Mouse (Mus musculus) bone marrow macrophage, adult 2 months (primary cell): ENCODE data around the gene Man1a. TPM values are rescaled to one million over a fixed set of nuclear protein-coding genes. Genes with fewer than 3 reads are reported as not detected.
A peak's percentile ranks its signal among the peaks of the same experiment; 100 is the strongest.

Experiments used
- H3K27ac ChIP-seq: 2 replicates; pipeline ENCODE4 v1.5.1; 2012; ENCODE audit warnings: low read depth, low read length; ENCODE audit not compliant: insufficient read depth
- H3K4me1 ChIP-seq: 2 replicates; pipeline ENCODE4 v1.6.1; 2012; ENCODE audit warnings: low read length; ENCODE audit not compliant: control insufficient read depth, insufficient read depth
- H3K4me3 ChIP-seq: 2 replicates; pipeline ENCODE4 v1.5.1; 2012; ENCODE audit warnings: mild to moderate bottlenecking, low read length, moderate library complexity; ENCODE audit not compliant: insufficient read depth
- CTCF ChIP-seq: IDR thresholded peaks from 2 replicates; pipeline ENCODE4 v1.5.1; 2012; ENCODE audit warnings: low read depth, mild to moderate bottlenecking, low read length, moderate library complexity
- POLR2A ChIP-seq: IDR thresholded peaks from 2 replicates; pipeline ENCODE4 v1.6.1; 2012; ENCODE audit warnings: mild to moderate bottlenecking, low read depth, low read length, borderline replicate concordance
- polyA plus RNA-seq: library from polyadenylated mRNA; stranded (reverse); fragments of >200 nt; gene quantifications from 2 replicates; pipeline ENCODE4 v1.2.4, GENCODE M21; 2012; ENCODE audit not compliant: missing spikeins, insufficient read depth, insufficient read length

Gene Man1a
- polyA plus RNA-seq, 1 experiment: 127 TPM

GRCm38 (mm10) chr10:54040261-54041165, 35.9 kb downstream of the Man1a start:
- H3K4me1 ChIP-seq: peaks cover 21% of the 10 kb centered on the region
- H3K4me3 ChIP-seq: peak overlapping the region; percentile 39
- TF ChIP-seq POLR2A (no peak), CTCF (no peak)
- H3K27ac ChIP-seq: peak overlapping the region; percentile 80

GRCm38 (mm10) chr10:54039754-54040153, 36.7 kb downstream of the Man1a start:
- peaks cover 25% of the 10 kb centered on the region for H3K4me1 ChIP-seq
- H3K27ac ChIP-seq: peak overlapping the region; percentile 80
- no peak for TF ChIP-seq CTCF
- no peak for TF ChIP-seq POLR2A
- no peak overlapping the region for H3K4me3 ChIP-seq

- Histone ChIP-seq H3K27ac (no peak overlapping the region), H3K4me1 (peaks cover 26% of the 10 kb centered on the region), H3K4me3 (no peak overlapping the region)
- TF ChIP-seq CTCF (no peak), POLR2A (no peak)
Measured at GRCm38 (mm10) chr10:54038734-54039133, 37.7 kb downstream of the Man1a start.

DNA sequence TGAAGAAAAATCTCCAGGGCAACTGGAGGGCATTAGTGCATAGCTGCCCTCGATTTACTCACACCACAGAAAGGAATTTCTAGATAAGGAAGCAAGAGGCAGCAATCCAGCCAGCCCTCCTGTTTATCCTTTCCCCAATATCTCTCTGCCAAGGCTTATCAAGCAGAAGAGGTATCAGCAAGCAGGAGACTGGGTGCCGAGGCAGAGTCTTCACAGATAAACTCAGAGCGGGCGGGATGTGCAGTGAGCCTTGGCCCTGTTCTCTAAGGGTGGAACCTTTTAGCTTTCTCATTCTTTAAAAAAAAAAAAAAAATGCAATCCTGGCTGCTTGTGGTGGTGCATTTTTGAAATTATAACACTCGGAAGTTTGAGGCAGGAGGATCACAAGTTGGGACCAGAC, 38.2 kb downstream of the Man1a start:
- Histone ChIP-seq H3K4me1 (peaks cover 26% of the 10 kb centered on the region), H3K4me3 (no peak overlapping the region), H3K27ac (no peak overlapping the region)
- TF ChIP-seq CTCF (no peak), POLR2A (no peak)

DNA sequence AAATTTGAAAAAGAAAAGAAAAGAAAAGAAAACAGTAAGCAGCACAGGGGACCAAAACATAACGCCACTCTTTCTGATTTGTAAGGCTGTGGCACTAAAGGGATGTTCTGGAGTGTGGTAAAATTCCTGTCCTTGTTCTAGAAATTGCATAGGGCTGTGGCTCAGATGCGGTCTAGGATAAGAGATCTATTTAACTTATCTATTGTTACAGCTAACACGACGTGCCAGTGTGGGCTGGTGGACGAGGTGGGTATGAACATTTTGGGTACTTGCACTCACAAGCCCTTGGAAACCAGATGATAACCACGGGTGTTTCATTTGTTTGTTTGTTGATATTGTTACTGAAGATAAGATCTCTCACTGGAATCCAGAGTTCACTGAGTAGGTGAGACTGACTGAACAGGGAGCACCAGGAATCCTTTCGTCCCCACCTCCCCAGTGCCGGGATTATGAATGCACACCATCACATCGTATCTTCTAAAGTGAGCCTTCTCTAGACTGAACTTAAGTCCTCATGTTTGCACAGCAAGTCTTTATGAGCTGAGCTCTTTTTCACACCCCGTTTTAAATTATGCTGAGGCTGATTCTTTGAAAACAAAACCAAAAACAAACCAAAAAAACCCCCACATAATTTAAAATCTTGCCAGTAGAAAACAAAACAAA, 38.9 kb downstream of the Man1a start:
- H3K4me3 ChIP-seq: no peak overlapping the region
- no peak for TF ChIP-seq CTCF
- TF ChIP-seq POLR2A: no peak
- H3K27ac ChIP-seq: no peak overlapping the region
- H3K4me1 ChIP-seq: peaks cover 30% of the 10 kb centered on the region

DNA sequence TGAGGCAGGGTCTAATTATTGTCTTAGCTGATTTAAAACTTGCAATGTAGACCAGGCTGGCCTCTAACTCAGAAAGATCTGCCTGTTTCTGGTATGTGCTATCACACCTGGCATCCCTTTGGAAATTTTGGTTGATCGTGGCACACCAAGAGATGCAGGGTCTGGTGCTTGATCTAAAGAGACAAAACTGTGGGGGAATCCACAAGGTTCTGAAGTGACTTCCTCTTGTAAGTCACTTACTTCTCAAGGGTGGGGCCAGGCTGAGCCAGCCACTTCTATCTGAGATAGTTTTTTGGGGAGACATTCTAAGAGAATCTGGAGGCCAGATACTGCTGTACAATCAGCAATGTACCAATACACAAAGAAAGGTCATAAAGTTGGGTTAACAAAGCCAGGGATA, 40.8 kb downstream of the Man1a start:
- no peak overlapping the region for H3K4me3 ChIP-seq
- peaks cover 28% of the 10 kb centered on the region for H3K4me1 ChIP-seq
- TF ChIP-seq CTCF: no peak
- TF ChIP-seq POLR2A: no peak
- no peak overlapping the region for H3K27ac ChIP-seq

- TF ChIP-seq POLR2A (no peak), CTCF (no peak)
- H3K27ac ChIP-seq: no peak overlapping the region
- H3K4me1 ChIP-seq: peaks cover 20% of the 10 kb centered on the region
- no peak overlapping the region for H3K4me3 ChIP-seq
Measured at GRCm38 (mm10) chr10:54034779-54035178, 41.6 kb downstream of the Man1a start.

DNA sequence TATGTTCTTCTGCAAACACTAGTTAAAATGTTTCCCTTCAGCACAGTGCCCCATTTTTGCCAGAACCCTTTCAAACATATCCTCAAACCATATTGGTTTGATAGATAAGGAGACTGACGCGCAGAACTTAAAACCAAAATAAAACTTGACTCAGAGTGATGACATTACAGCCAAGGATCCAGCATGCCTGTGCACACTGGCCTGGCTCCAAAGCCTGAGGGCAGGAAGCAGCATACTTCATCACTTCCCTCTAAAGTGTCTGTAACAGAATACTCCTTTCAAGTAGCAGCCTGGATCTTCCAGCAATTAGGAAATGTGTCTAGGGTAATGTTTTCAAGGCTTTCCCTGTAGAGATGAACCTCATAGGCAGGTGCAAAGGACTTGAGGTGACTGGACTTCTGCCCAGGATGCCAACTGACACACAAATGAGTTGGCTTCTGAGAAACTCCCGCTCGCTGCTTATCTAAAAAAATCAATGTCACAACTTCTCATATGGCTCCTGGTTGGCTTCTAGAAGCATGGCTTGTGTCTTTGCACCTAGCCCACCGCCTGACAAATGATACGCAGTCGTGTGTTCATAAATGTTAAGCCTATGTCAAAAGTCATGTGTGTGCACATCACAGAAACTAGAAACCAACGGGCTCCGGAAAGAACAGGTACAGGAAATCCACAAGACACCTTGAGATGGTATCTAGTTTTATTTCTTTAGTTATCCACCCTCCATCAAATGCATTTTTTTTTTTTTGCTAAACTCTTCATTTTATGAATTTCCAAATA, 43.9 kb downstream of the Man1a start:
- peaks cover 16% of the 10 kb centered on the region for H3K4me1 ChIP-seq
- H3K27ac ChIP-seq: peak overlapping the region; percentile 19; the same call in 1 of the 2 replicates
- TF ChIP-seq CTCF (no peak), POLR2A (no peak)
- no peak overlapping the region for H3K4me3 ChIP-seq

- Histone ChIP-seq H3K4me3 (no peak overlapping the region), H3K27ac (no peak overlapping the region), H3K4me1 (peaks cover 8% of the 10 kb centered on the region)
- no peak for TF ChIP-seq POLR2A
- no peak for TF ChIP-seq CTCF
Measured at GRCm38 (mm10) chr10:54028866-54029265, 47.5 kb downstream of the Man1a start.
